Mouse (Mus musculus): ENCODE results near the gene Abi3.

DNA sequence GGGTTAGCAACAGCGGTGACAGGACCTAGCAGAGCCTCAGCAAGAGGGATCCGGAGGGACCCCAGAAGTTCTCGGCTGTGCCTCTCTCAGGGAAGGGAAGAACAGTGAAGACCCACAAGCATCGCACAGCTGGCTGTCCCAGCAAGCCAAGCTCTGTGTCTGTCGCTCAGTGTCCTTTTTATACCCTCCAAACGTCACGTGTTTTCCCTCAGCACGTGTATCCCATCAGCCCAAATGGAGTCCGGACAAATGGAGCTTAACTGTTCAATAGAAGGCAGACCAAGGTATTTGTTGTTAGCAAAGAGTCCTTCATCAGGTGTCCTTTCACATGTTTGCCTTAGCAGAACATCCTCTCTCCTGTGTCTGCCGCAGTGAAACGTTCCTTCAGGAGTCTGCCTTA lies 60.7 kb downstream of the Abi3 start:
- TF ChIP-seq GATA1 (IDR thresholded peaks at IDR 0.05; ENCODE audit: borderline replicate concordance, low read length) (no peak), FLI1 (IDR thresholded peaks at IDR 0.05; ENCODE audit: low read length) (no peak)
